Mouse (Mus musculus): ENCODE measurements at regions not wholly inside any gene's neighbourhood (a gene's known extent, or its start where the extent isn't known, plus 50 kb on each side); places are given as distances from the start of the nearest gene placed in this dataset.

GRCm38 (mm10) chr2:48539465-48540055 lies 274.3 kb upstream of the Acvr2a start:
- no peak for TF ChIP-seq POLR2A (IDR thresholded peaks at IDR 0.05; ENCODE audit: insufficient read length, low read depth)
- no peak for TF ChIP-seq MYOG (IDR thresholded peaks at IDR 0.05; ENCODE audit: control insufficient read depth in 1 of 3, insufficient read depth in 1 of 3, insufficient read length in 2 of 3, low read depth in 2 of 3)
- TF ChIP-seq USF1 (IDR thresholded peaks at IDR 0.05; ENCODE audit: low read depth) = no peak
- TF ChIP-seq MAX (IDR thresholded peaks at IDR 0.05; ENCODE audit: low read depth) = no peak
- no peak for TF ChIP-seq CEBPB (IDR thresholded peaks at IDR 0.05; ENCODE audit: insufficient read depth, poor library complexity, severe bottlenecking)
- no peak for TF ChIP-seq POLR2AphosphoS2 (IDR thresholded peaks at IDR 0.05; ENCODE audit: insufficient read length, low read depth)
- no peak for TF ChIP-seq TCF12 (IDR thresholded peaks at IDR 0.05; ENCODE audit: insufficient read depth, poor library complexity, severe bottlenecking)
- TF ChIP-seq TCF3 (IDR thresholded peaks at IDR 0.05; ENCODE audit: insufficient read length, low read depth) = no peak
- TF ChIP-seq MYOD1 (IDR thresholded peaks at IDR 0.05; ENCODE audit: control insufficient read depth in 1 of 3, insufficient read length in 2 of 3, low read depth in 2 of 3) = no peak

Data from myocyte (in vitro differentiated cells).